Mouse (Mus musculus) myocyte (in vitro differentiated cells): Measurements from ENCODE around the gene Tiam1.

Experiments
- MAX ChIP-seq: IDR thresholded peaks from one replicate; pipeline ENCODE4 v1.6.1; 2011; ENCODE audit warnings: low read depth, mild to moderate bottlenecking, control low read depth
- POLR2A ChIP-seq: IDR thresholded peaks from one replicate; pipeline ENCODE4 v1.6.1; 2011; ENCODE audit warnings: low read depth, mild to moderate bottlenecking, control low read depth, moderate library complexity; ENCODE audit not compliant: insufficient read length
- POLR2AphosphoS2 ChIP-seq: IDR thresholded peaks from one replicate; pipeline ENCODE4 v1.6.1; 2011; ENCODE audit warnings: low read depth, control low read depth; ENCODE audit not compliant: insufficient read length

DNA sequence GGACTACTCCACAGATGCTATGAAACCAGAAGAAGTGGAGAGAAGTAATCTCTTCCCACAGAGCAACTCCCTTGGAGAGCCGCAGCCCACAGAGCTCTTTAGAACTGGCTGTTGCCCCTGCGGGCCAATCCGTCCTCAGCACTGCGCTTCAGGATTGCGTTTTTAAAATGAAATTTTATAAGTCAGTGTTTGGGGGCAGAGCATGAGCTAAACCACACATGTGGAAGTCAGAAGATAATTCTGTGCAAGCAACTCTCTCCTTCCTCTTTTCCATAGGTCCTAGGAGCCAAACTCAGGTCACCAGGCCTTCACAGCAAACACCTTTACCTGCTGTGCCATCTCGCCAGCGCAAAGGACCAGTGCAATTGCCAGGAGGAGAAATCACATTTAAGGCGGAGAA is 98.0 kb downstream of the Tiam1 start:
- TF ChIP-seq POLR2A (no peak), POLR2AphosphoS2 (no peak), MAX (no peak)
